Mouse (Mus musculus): ENCODE results near the gene Glt1d1.

Glt1d1 gene

GRCm38 (mm10) chr5:127631671-127632070 is 391 bp upstream of the Glt1d1 start:
- no peak for DNase-seq (ENCODE audit: low spot score)

DNA sequence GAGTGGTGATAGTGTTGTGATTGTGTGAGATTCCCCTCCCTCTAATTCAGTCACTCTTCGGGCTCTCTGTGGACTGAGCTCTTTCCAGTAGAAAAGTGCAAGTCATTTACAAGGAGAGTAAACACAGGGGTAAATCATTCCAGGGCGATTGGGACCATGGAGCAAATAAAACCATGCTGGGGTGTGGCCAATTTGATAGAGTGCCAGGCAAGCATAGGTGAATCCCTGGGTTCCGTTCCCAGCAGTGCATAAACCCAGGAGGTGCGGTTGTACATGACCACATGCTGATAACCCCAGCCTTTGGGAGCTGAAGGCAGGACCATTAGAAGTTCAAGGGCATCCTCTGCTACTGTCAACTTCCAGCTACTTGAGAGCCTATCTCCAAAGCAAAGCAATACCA is 1.1 kb downstream of the Glt1d1 start:
- no peak for DNase-seq (ENCODE audit: low spot score)

- DNase-seq (ENCODE audit: low spot score), result no peak
Observed at GRCm38 (mm10) chr5:127633666-127634065, 1.6 kb downstream of the Glt1d1 start.

- DNase-seq (ENCODE audit: low spot score), result no peak
Observed at GRCm38 (mm10) chr5:127637622-127638021, 5.6 kb downstream of the Glt1d1 start.

DNA sequence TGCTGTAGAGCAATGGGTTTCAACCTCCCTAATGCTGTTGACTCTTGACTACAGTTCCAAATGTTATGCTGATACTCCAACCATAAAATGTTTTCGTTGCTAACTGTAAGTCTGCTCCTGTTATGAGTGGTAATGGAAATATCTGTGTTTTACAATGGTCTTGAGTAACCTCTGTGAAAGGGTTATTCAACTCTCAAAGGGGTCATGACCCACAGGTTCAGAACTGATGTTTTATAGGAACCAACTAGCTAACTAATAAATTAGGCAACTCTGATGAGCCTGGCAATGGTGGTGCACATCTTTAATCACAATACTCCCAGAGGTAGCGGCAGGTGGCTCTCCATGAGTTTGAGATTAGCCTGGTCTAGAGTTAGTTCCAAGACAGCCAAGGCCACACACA is 6.1 kb downstream of the Glt1d1 start:
- no peak for DNase-seq (ENCODE audit: low spot score)

DNA sequence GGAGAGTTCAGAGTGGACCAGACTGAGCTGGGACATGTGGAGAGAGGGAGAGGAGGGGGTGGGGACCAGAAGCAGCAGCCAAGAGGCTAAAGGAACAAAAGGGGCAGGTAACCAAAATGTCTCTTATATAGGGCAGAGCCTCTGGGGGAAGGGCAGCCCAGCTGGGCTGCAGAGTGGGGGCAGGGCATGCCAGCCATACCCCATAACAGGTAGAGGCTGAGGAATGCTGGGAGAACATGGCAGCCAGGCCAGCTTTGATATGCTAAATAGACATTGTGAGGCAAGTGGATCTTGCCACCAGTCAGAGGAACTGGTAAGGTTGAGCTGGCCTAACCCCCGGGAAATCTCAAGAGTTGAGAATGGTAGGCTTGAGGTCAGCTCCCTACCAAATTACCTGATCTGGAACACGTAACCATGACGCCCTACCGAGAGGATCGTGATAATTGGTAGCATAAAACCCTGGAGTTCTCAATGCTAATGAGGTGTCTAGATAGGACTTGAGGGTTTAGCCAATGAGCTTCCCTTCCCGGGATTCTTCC is 7.1 kb downstream of the Glt1d1 start:
- no peak for DNase-seq (ENCODE audit: low spot score)

GRCm38 (mm10) chr5:127639635-127640034 is 7.6 kb downstream of the Glt1d1 start:
- no peak for DNase-seq (ENCODE audit: low spot score)

- no peak for DNase-seq (ENCODE audit: low spot score)
Observed at GRCm38 (mm10) chr5:127640359-127640758, 8.3 kb downstream of the Glt1d1 start.

DNA sequence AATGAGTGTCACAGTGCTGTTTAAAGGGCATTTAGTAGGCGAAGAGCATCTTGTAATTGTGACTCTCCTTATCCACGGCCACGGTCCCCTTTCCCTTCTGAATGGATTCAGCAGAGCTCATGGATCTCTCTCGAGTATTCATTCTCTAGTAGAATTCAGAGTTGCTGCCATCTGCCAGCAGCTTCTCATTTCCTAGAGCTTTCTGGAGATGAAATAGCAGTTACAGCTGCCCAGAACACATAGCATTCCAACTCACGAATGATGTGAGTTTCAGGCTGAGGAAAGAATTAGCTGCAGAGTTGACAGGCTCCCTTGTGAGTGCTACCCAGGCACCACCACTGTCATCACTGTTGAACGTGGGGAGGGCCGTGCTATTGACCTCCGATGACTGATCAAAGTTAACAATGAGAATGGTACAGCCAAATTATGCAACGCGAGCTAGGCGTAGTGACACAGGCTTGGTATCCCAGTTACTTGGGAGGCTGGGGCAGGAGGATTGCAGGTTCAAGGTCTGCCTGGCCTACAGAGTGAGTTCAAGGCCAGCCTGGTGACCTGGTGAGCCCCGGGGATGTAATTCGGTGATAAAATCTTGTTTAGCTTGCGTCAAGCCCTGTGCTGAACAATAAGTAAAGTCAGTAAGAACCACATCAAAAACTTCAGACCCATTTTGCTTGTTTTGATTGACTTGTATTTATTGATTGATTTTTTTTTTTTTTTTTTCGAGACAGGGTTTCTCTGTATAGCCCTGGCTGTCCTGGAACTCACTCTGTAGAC is 9.3 kb downstream of the Glt1d1 start:
- DNase-seq (ENCODE audit: low spot score), result no peak

DNA sequence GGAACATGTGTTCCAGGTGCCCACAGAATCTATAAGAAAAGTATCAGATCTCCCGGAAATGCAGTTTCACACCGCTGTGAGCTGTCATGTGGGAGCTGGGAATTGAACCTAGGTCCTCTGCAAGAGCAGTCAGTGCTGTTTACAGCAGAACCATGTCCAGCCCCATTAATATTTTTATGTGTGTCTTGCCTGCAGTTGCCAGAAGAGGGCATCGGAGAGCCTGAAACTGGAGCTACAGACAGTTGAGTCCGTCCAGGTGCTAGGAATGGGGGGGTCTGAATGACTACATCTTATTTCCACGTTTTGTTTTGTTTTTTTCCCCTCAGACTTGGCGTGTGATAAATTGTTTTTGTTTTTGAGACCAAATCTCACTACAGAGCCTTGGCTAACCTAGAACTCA is 16.0 kb downstream of the Glt1d1 start:
- peak; percentile 40 for DNase-seq (ENCODE audit: low spot score)

GRCm38 (mm10) chr5:127649077-127649476 is 17.0 kb downstream of the Glt1d1 start:
- peak; percentile 52 for DNase-seq (ENCODE audit: low spot score)

GRCm38 (mm10) chr5:127658257-127658656 is 26.2 kb downstream of the Glt1d1 start:
- no peak for DNase-seq (ENCODE audit: low spot score)

- peak; percentile 19 for DNase-seq (ENCODE audit: low spot score)
Observed at GRCm38 (mm10) chr5:127659312-127659711, 27.2 kb downstream of the Glt1d1 start.

GRCm38 (mm10) chr5:127660267-127660666 is 28.2 kb downstream of the Glt1d1 start:
- no peak for DNase-seq (ENCODE audit: low spot score)

GRCm38 (mm10) chr5:127660979-127661378 is 28.9 kb downstream of the Glt1d1 start:
- no peak for DNase-seq (ENCODE audit: low spot score)

- DNase-seq (ENCODE audit: low spot score), result no peak
Observed at GRCm38 (mm10) chr5:127673913-127674312, 41.9 kb downstream of the Glt1d1 start.

DNA sequence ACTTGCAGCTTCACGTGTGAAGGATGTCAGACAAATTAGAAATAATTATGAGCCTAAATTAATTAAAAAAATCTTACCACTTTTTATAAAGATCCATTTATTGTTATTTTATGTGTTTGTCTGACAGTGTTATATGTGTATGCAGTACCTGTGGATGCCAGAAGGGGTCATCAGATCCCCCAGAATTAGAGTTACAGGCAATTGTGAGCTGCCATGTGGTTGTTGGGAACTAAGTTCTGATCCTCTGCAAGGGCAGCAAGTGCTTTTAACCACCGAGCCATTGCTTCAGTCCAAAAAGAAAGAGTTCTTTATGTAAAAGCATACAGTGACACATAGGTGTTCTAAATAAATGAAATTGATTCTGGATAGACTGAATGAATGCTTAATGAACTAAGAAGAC is 45.5 kb downstream of the Glt1d1 start:
- no peak for DNase-seq (ENCODE audit: low spot score)

DNA sequence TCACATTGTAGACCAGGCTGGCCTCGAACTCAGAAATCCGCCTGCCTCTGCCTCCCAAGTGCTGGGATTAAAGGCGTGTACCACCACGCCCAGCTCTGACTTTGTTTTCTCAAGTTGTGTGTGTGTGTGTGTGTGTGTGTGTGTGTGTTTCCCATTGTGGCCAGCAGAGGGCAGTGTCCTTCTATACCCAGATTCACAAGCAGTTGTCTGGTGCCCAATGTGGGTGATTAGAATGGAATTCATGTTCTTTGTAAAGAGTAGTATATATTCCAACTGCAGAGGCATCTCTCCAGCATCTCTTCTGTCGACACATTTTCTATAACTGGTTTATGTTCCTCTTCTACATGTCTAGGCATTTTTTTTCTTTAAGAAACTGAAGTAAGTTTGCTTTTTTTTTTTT is 46.4 kb downstream of the Glt1d1 start:
- DNase-seq (ENCODE audit: low spot score), result no peak

DNA sequence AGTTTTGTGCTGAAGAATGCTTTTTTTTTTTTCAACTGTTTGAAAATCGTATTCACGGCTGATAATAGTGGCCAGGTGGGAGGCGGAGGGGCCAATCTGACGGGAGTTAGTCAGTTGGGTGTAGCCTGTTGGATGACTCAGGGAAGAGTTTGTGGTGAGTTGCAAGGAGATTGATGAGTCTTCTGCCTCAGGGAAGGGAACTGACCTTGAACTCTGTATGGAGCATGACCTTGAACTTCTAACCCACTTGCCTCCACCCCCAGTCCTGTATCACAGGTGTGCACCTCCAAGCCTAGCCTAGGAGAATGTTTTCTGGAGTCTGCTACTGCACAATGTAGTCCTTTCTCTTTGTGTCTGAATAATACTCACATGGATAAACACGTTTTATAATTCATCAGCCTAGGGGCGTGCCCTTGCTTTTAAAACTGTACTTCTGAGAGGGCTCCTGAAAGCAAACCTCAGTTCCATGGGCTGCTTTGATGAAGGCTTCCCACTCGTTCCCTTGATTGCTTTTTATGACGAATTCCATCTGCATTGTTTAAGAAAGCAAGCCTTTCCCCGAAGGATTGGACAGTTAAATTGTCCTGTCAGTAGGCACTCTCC is 56.6 kb downstream of the Glt1d1 start:
- DNase-seq (ENCODE audit: low spot score), result no peak

DNA sequence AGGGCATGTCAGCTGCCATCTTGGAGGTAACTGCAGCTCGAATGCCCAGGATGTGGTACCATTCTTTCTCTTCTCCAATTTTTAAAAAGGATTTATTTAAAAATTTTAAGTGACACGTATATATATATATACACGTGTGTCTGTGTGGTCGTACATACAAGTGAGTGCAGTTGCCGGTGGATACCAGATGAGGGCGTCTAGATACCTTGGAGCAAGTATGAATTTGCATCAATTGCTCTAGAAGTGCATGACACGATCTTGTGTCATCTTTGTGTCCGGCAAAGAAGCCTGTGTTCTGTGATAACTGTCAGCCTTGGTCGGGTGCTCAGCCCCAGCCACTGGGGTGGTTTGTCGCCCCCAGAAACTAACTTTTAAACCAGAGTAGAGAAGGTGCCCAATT is 59.0 kb downstream of the Glt1d1 start:
- no peak for DNase-seq (ENCODE audit: low spot score)

DNA sequence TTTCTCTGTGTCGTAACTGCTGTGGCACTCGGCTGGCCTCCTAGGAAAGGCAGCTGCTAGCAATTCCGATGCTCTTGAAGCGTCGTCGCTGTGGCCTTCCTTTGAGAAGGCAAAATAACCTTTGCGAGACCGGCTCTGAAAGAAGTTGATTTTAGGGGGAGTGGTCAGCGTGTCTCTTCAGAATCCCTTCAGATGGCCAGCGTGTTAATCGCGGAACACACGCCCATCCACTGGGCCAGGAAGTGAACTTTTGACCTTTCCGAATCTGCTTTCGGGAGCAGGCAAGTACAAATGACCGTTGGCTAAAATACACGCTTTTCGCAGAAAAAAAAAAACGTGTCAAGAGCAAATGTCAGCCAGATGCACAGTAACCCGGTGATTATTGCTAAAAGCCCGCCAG is 59.5 kb downstream of the Glt1d1 start:
- DNase-seq (ENCODE audit: low spot score), result peak; percentile 21

DNA sequence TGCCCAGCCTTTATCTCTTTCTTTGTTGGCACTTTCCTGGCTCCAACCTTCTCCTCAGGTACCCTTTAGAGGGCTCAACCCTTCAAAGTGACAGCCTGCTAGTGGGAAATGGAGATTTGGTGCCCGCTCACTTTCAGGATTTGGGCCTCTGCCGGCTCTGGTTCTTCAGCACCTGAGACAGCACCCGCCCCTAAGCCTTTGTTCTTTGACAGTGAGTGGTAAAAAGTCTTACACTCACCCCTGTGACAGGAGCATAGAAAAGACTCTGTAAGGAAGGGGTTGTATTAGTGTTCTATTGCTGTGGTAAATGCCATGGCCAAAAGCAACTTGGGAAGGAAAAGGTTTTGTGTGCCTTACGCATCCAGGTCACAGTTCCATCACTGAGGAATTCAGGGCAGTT is 63.8 kb downstream of the Glt1d1 start:
- DNase-seq (ENCODE audit: low spot score), result no peak

DNA sequence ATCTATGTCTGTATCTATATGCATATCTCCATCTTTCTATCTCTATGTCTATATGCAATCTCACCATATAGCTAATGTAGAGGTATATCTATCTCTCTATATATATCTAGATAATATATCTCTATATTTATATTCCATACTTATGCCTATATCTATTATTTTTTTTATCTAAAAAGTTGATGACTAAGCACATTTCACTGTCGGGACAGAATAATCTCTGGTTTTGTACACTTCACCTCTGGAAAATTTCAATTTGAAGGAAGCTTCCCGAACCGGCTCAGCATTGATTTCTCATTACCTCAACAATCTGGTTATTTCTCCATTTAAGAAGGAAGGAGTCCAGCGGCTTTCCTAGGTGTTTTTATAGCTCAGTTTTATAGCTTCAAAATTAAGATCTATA is 64.5 kb downstream of the Glt1d1 start:
- DNase-seq (ENCODE audit: low spot score), result no peak

DNA sequence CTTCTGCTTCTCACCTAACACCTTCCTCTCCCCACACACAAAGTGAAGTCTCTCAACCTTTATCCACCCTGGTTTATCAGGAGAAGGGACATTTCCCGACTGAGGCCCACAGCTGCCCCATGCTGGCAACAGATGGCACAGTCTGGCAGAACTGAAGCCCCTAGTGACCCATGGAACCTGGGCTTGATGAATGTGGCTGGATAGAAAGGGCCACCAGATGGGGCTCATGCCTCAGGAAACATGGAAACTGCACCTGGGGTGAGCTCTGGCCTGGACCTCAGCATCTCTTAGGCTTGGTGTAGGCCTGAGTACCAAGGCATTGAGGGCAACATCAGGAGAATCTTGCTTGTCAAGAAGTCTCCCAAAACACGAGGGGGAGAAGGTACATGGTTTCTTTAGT is 66.5 kb downstream of the Glt1d1 start:
- DNase-seq (ENCODE audit: low spot score), result peak; percentile 67

Measured in retina, embryonic 14.5 days (tissue).